Mouse (Mus musculus): ENCODE data around the gene Pdzd7. TPM values are rescaled to one million over a fixed set of nuclear protein-coding genes. Genes with fewer than 3 reads are reported as not detected.

Pdzd7 gene
- polyA plus RNA-seq, 1 experiment = 5.0 TPM

GRCm38 (mm10) chr19:45067170-45067569 is 21.7 kb upstream of the Pdzd7 start:
- H3ac ChIP-seq (ENCODE audit: control insufficient read depth, insufficient read length) = no peak overlapping the region
- TF ChIP-seq MYOD1 (IDR thresholded peaks at IDR 0.05; ENCODE audit: control insufficient read depth in 1 of 3, insufficient read length in 2 of 3, low read depth in 2 of 3) = no peak
- no peak for TF ChIP-seq POLR2A (IDR thresholded peaks at IDR 0.05; ENCODE audit: insufficient read length, low read depth)
- no peak for TF ChIP-seq E2F4 (IDR thresholded peaks at IDR 0.05; ENCODE audit: insufficient read depth)
- TF ChIP-seq CEBPB (IDR thresholded peaks at IDR 0.05; ENCODE audit: insufficient read depth, poor library complexity, severe bottlenecking) = no peak
- TF ChIP-seq MAX (IDR thresholded peaks at IDR 0.05; ENCODE audit: low read depth) = no peak
- no peak for TF ChIP-seq SRF (IDR thresholded peaks at IDR 0.05; ENCODE audit: control insufficient read depth, insufficient read length, low read depth)
- TF ChIP-seq REST (IDR thresholded peaks at IDR 0.05; ENCODE audit: insufficient read depth, insufficient read length) = no peak
- no peak for TF ChIP-seq TCF3 (IDR thresholded peaks at IDR 0.05; ENCODE audit: insufficient read length, low read depth)
- no peak for TF ChIP-seq TCF12 (IDR thresholded peaks at IDR 0.05; ENCODE audit: insufficient read depth, poor library complexity, severe bottlenecking)
- TF ChIP-seq POLR2AphosphoS2 (IDR thresholded peaks at IDR 0.05; ENCODE audit: insufficient read length, low read depth) = no peak
- no peak for TF ChIP-seq MYOG (IDR thresholded peaks at IDR 0.05; ENCODE audit: control insufficient read depth in 1 of 3, insufficient read depth in 1 of 3, insufficient read length in 2 of 3, low read depth in 2 of 3)
- TF ChIP-seq USF1 (IDR thresholded peaks at IDR 0.05; ENCODE audit: low read depth) = no peak
- H3K79me2 ChIP-seq (ENCODE audit: control insufficient read depth, insufficient read depth) = no peaks in the 10 kb centered on the region
- no peaks in the 10 kb centered on the region for H3K36me3 ChIP-seq (ENCODE audit: control insufficient read depth, insufficient read depth)
- H3K27me3 ChIP-seq (ENCODE audit: control insufficient read depth, insufficient read depth, insufficient read length) = peaks cover 29% of the 10 kb centered on the region
- H3K4me2 ChIP-seq (ENCODE audit: low read depth) = no peak overlapping the region
- H3K4me3 ChIP-seq = no peak overlapping the region

- H3K4me2 ChIP-seq (ENCODE audit: low read depth) = no peak overlapping the region
- no peaks in the 10 kb centered on the region for H3K79me2 ChIP-seq (ENCODE audit: control insufficient read depth, insufficient read depth)
- H3K27me3 ChIP-seq (ENCODE audit: control insufficient read depth, insufficient read depth, insufficient read length) = peaks cover 29% of the 10 kb centered on the region
- no peak for TF ChIP-seq MYOG (IDR thresholded peaks at IDR 0.05; ENCODE audit: control insufficient read depth in 1 of 3, insufficient read depth in 1 of 3, insufficient read length in 2 of 3, low read depth in 2 of 3)
- TF ChIP-seq MYOD1 (IDR thresholded peaks at IDR 0.05; ENCODE audit: control insufficient read depth in 1 of 3, insufficient read length in 2 of 3, low read depth in 2 of 3) = no peak
- TF ChIP-seq TCF3 (IDR thresholded peaks at IDR 0.05; ENCODE audit: insufficient read length, low read depth) = no peak
- TF ChIP-seq CEBPB (IDR thresholded peaks at IDR 0.05; ENCODE audit: insufficient read depth, poor library complexity, severe bottlenecking) = no peak
- TF ChIP-seq MAX (IDR thresholded peaks at IDR 0.05; ENCODE audit: low read depth) = no peak
- no peak for TF ChIP-seq TCF12 (IDR thresholded peaks at IDR 0.05; ENCODE audit: insufficient read depth, poor library complexity, severe bottlenecking)
- TF ChIP-seq POLR2AphosphoS2 (IDR thresholded peaks at IDR 0.05; ENCODE audit: insufficient read length, low read depth) = no peak
- no peak for TF ChIP-seq POLR2A (IDR thresholded peaks at IDR 0.05; ENCODE audit: insufficient read length, low read depth)
- no peak for TF ChIP-seq USF1 (IDR thresholded peaks at IDR 0.05; ENCODE audit: low read depth)
- TF ChIP-seq SRF (IDR thresholded peaks at IDR 0.05; ENCODE audit: control insufficient read depth, insufficient read length, low read depth) = no peak
- TF ChIP-seq E2F4 (IDR thresholded peaks at IDR 0.05; ENCODE audit: insufficient read depth) = no peak
- TF ChIP-seq REST (IDR thresholded peaks at IDR 0.05; ENCODE audit: insufficient read depth, insufficient read length) = no peak
- no peak overlapping the region for H3ac ChIP-seq (ENCODE audit: control insufficient read depth, insufficient read length)
- H3K4me3 ChIP-seq = no peak overlapping the region
- no peaks in the 10 kb centered on the region for H3K36me3 ChIP-seq (ENCODE audit: control insufficient read depth, insufficient read depth)
Measured at GRCm38 (mm10) chr19:45065226-45065625, 19.7 kb upstream of the Pdzd7 start.

- Histone ChIP-seq H3K36me3 (ENCODE audit: control insufficient read depth, insufficient read depth) (no peaks in the 10 kb centered on the region), H3ac (ENCODE audit: control insufficient read depth, insufficient read length) (no peak overlapping the region), H3K79me2 (ENCODE audit: control insufficient read depth, insufficient read depth) (no peaks in the 10 kb centered on the region), H3K4me3 (no peak overlapping the region), H3K4me2 (ENCODE audit: low read depth) (no peak overlapping the region), H3K27me3 (ENCODE audit: control insufficient read depth, insufficient read depth, insufficient read length) (peaks cover 29% of the 10 kb centered on the region)
- TF ChIP-seq USF1 (IDR thresholded peaks at IDR 0.05; ENCODE audit: low read depth) (no peak), REST (IDR thresholded peaks at IDR 0.05; ENCODE audit: insufficient read depth, insufficient read length) (no peak), TCF3 (IDR thresholded peaks at IDR 0.05; ENCODE audit: insufficient read length, low read depth) (no peak), SRF (IDR thresholded peaks at IDR 0.05; ENCODE audit: control insufficient read depth, insufficient read length, low read depth) (no peak)
Measured at GRCm38 (mm10) chr19:45063565-45064292, 18.2 kb upstream of the Pdzd7 start.

GRCm38 (mm10) chr19:45058841-45059240 is 13.3 kb upstream of the Pdzd7 start:
- Histone ChIP-seq H3K4me3 (peak overlapping the region; percentile 47), H3K36me3 (ENCODE audit: control insufficient read depth, insufficient read depth) (no peaks in the 10 kb centered on the region), H3K27me3 (ENCODE audit: control insufficient read depth, insufficient read depth, insufficient read length) (no peaks in the 10 kb centered on the region), H3K4me2 (ENCODE audit: low read depth) (peak overlapping the region; percentile 80), H3ac (ENCODE audit: control insufficient read depth, insufficient read length) (peak overlapping the region; percentile 22), H3K79me2 (ENCODE audit: control insufficient read depth, insufficient read depth) (no peaks in the 10 kb centered on the region)
- no peak for TF ChIP-seq MYOG (IDR thresholded peaks at IDR 0.05; ENCODE audit: control insufficient read depth in 1 of 3, insufficient read depth in 1 of 3, insufficient read length in 2 of 3, low read depth in 2 of 3)
- TF ChIP-seq POLR2AphosphoS2 (IDR thresholded peaks at IDR 0.05; ENCODE audit: insufficient read length, low read depth) = no peak
- no peak for TF ChIP-seq CEBPB (IDR thresholded peaks at IDR 0.05; ENCODE audit: insufficient read depth, poor library complexity, severe bottlenecking)
- TF ChIP-seq POLR2A (IDR thresholded peaks at IDR 0.05; ENCODE audit: insufficient read length, low read depth) = no peak

Data from myocyte (in vitro differentiated cells).